ENCODE assay signal across 8 mouse cellular contexts in genomic region chr5:146384935-146385591, GRCm38 (mm10). TPM values are rescaled to one million over a fixed set of nuclear protein-coding genes. Genes with fewer than 3 reads are reported as not detected.
A peak's percentile ranks its signal among the peaks of the same experiment; 100 is the strongest.
DNase-seq lines count a peak whose midpoint lies in the region; TF ChIP-seq lines count a peak whose summit lies in the region.

Gene Wasf3, plus strand, starts transcription at chr5:146384985.

- peak within 1 kb of the TSS; percentile 94 for H3K27ac ChIP-seq in midbrain, embryonic 10.5 days (replicated peaks)
- H3K27ac ChIP-seq in small intestine, adult 2 months (ENCODE audit: insufficient read depth, low read depth, low read length) = no peak within 1 kb of the TSS

- peaks cover 10% of the 10 kb centered on the region for H3K9me3 ChIP-seq in midbrain, embryonic 10.5 days (replicated peaks)

- TF ChIP-seq POLR2A in small intestine, adult 2 months (IDR thresholded peaks at IDR 0.05; ENCODE audit: low read depth, low read length) = no peak

- under 1% methylated on average over 57 of the region's 66 CpGs for WGBS in midbrain, embryonic 10.5 days
- 2% methylated on average over 66 of the region's 66 CpGs for WGBS in small intestine, adult 2 months

- peak; percentile 71 for DNase-seq in adrenal gland, adult 8-10 months
- peak; percentile 92 for DNase-seq in embryo, embryonic 10.5 days (ENCODE audit: low spot score)
- DNase-seq in gastrocnemius, postnatal 25 days = peak; percentile 52
- DNase-seq in kidney, adult 11 months = peak; percentile 62
- DNase-seq in left cerebral cortex, postnatal 25 days (ENCODE audit: low spot score in 2 of 2) = peak; percentile 91 to 93
- DNase-seq in midbrain, embryonic 10.5 days (ENCODE audit: low spot score) = peak; percentile 92
- DNase-seq in adipocyte (ENCODE audit: low spot score) = no peak

- TF ChIP-seq CTCF in small intestine, adult 2 months (IDR thresholded peaks at IDR 0.05; ENCODE audit: extremely low read depth, insufficient read length, insufficient replicate concordance, low read depth, low read length) = no peak

- intact Hi-C loops in left cerebral cortex, postnatal 25 days (cut with DNase I) = loop anchor here (2.0 to 10.0 kb wide), 3 partner anchors 42 to 90 kb away; no protein-coding TSS in a partner anchor

- H3K27me3 ChIP-seq in midbrain, embryonic 10.5 days (ENCODE audit: low read depth, poor library complexity, severe bottlenecking) = no peaks in the 10 kb centered on the region
- peaks cover 5% of the 10 kb centered on the region; the same call in 1 of the 2 replicates for H3K27me3 ChIP-seq in small intestine, adult 2 months (ENCODE audit: control insufficient read depth, insufficient read depth, low read length)

- H3K4me3 ChIP-seq in midbrain, embryonic 10.5 days = peak within 1 kb of the TSS; percentile 82
- peak within 1 kb of the TSS; percentile 65 for H3K4me3 ChIP-seq in small intestine, adult 2 months (ENCODE audit: low read depth, low read length)

- peaks cover 19% of the 10 kb centered on the region for H3K36me3 ChIP-seq in midbrain, embryonic 10.5 days
- no peaks in the 10 kb centered on the region for H3K36me3 ChIP-seq in small intestine, adult 2 months (ENCODE audit: control insufficient read depth, insufficient read depth, low read length)

- peaks cover 13% of the 10 kb centered on the region for H3K4me1 ChIP-seq in midbrain, embryonic 10.5 days
- H3K4me1 ChIP-seq in small intestine, adult 2 months (ENCODE audit: control insufficient read depth, insufficient read depth, insufficient read length, low read length) = 0 out of 2 replicates have a peak, but pooled peaks cover 1% of the 10 kb centered on the region

RNA-seq across cellular contexts. Expression of gene Wasf3, which starts in this region (rescaled TPM):
- total RNA-seq in adrenal gland, adult 8-10 months (2022) = 10 to 100 TPM; 23.8 to 26.9 (median 25.3) TPM
- under 1 TPM; 0.77 to 0.99 TPM for total RNA-seq in gastrocnemius, postnatal 25 days (2021)
- total RNA-seq in left cerebral cortex, postnatal 25 days (2021) = 10 to 100 TPM; 90.2 to 95.3 TPM
- polyA plus RNA-seq in midbrain, embryonic 10.5 days (2016; fragmentation: Nextera tagmentation; extraction: Ambion mirVana) = 10.9 and 11.7 TPM in 2 replicates
- 0.86 and 1.1 TPM in 2 replicates for polyA plus RNA-seq in small intestine, adult 2 months (2012; rRNA removed)

Comparison
In these comparisons a context has a peak if more than half of its experiments do, and no peak if none do; other contexts are left out.
1. RNA of gene Wasf3 (total RNA-seq): 90.2 to 95.3 TPM in left cerebral cortex, postnatal 25 days and 23.8 to 26.9 TPM in adrenal gland, adult 8-10 months; 0.77 to 0.99 TPM in gastrocnemius, postnatal 25 days; every median in the first group is over 10 times any median in the second.
2. Peak in DNase-seq in gastrocnemius, postnatal 25 days; RNA of the gene not detected or under 1 TPM.